Mouse (Mus musculus): ENCODE results near the gene Iqsec3.

GRCm38 (mm10) chr6:121336558-121336957 lies 136.9 kb downstream of the Iqsec3 start:
- TF ChIP-seq CTCF (IDR thresholded peaks at IDR 0.05; ENCODE audit: extremely low read depth, insufficient read length, insufficient replicate concordance, low read depth, low read length) (no peak), POLR2A (IDR thresholded peaks at IDR 0.05; ENCODE audit: low read depth, low read length) (no peak)

Data from small intestine, adult 2 months (tissue).